Mouse (Mus musculus) stomach, postnatal 0 days (tissue): ENCODE measurements at regions not wholly inside any gene's neighbourhood (a gene's known extent, or its start where the extent isn't known, plus 50 kb on each side); places are given as distances from the start of the nearest gene placed in this dataset.

ENCODE experiments used
- CTCF ChIP-seq: IDR thresholded peaks from 2 replicates; pipeline ENCODE4 v1.5.1; 2016; ENCODE audit warnings: antibody characterized with exemption, low read depth, mild to moderate bottlenecking, moderate library complexity
- EP300 ChIP-seq: optimal IDR thresholded peaks from 2 replicates; pipeline ENCODE3; 2016; ENCODE audit warnings: antibody characterized with exemption

DNA sequence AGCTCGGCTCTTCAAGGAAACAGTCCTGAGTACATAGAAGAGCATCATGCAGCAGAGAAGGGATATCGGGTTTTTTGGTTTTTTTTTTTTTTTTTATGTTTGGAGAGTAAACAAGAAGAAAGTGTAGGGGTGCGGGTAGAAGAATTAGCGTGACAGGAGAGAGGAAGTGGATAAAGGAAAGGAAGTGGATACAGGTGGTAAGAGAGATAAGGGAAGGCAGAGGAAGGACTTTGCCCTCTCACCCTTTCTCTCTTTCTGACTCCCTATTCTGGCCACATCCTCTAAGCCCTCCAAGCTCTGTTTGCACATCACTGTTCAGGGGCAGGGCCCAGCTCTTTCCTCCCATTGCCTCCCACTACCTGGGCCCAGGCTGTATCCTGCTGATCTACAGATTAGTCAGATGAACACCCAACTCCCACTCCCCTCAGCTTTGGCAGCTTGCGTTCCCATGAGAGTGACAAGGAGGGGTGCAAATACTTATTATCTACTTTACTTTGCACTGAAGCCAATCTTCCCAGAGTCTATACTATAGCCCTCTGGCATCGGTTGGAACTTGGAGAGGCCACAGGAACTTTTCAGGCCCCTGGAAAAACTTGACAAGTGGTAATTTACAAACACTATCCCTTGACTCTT lies 103.6 kb upstream of the Tmem164 start:
- TF ChIP-seq CTCF (no peak), EP300 (no peak)
